Mouse (Mus musculus): Measurements from ENCODE around the gene Cwc22.

Cwc22 gene

DNA sequence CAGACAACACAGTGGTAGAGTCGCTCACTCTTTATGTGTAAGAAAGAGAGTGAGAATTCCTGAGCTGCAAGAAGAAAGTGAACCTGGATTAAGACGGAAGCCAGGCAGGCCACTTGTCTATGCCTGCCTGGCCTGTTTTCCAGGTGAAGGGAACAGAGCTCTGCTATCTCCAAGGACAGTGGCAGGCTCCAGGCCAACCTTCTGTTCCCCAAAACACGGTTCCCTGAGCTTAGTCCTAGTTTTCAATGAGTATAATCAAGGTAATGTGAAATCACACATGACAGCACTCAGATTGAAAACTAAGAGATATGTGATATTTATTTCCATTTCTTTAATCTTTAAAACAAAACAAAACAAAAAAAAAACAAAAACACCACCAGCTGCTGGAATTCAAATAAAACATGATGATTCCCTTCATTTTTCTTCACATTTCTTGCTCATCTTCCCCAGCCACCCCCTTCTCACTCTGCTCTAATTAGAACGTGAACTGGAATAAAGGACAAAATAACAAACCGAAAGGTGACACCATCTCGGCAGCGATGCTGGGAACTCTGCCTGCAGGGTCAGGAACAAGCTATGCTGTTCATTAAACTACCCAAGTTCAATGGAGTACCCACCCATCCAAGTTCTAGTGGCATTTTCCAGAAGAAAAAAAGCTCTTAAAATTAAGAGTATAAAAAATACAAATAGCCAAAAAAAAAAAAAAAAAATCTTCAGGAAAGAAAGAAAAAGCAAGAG, 20.8 kb downstream of the Cwc22 start:
- no peak for DNase-seq (ENCODE audit: low read depth, low spot score)

GRCm38 (mm10) chr2:77924003-77924402, 22.2 kb downstream of the Cwc22 start:
- DNase-seq (ENCODE audit: low read depth, low spot score) = no peak

GRCm38 (mm10) chr2:77923182-77923581, 23.0 kb downstream of the Cwc22 start:
- DNase-seq (ENCODE audit: low read depth, low spot score) = no peak

DNA sequence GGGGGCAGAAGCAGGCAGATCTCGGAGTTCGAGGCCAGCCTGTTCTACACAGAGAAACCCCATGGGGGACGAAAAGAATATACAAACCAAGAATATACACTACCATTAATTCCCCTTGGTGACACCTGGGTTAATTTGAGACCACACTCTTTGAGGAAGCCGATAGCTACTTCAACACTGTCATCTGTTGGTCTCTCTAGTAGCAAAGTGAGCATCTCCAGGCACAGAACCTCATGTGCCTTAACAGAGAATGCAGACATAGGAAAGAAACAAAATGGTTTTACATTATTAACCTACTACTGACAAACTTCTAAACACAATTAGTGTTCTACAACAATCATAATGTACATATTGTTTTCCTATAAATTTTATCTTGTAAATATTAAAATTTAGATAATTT, 24.9 kb downstream of the Cwc22 start:
- DNase-seq (ENCODE audit: low read depth, low spot score) = no peak

DNA sequence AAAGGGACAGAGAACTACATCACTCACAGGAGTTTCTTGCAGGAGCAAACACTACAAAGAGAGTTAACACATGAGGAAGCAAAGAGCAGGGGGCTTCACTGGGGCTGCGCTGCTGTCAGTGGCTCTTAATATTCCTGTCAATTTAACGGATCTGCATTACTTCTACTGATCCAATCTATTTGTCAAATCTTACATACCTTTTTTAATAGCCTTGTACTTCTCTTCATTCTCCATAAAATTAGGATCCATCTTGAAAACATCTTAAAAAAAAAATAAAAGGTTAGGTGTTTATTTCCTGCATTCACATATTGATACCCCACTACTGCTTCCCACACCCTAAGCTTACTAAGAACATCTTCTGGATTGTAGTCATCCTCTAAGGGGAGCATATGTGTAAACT, 25.6 kb downstream of the Cwc22 start:
- DNase-seq (ENCODE audit: low read depth, low spot score) = no peak

DNA sequence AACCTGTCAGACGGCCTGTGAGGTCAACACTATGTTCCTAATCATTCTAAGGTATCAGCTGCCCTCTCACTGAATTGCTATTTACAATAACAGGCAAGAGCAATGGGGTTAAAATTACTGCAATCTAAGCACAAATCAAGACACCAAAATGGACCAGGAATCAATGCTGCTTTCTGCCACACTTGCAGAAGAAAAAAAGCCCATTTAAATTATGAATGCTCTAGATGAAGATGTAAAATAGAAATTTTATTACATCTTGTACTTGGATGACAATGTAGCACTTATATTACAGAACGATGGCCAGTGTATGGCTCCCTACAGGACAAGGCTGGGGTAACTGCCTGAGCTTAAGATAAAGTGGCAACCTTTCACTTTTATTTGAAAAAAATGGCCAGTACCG, 27.7 kb downstream of the Cwc22 start:
- DNase-seq (ENCODE audit: low read depth, low spot score) = no peak

DNA sequence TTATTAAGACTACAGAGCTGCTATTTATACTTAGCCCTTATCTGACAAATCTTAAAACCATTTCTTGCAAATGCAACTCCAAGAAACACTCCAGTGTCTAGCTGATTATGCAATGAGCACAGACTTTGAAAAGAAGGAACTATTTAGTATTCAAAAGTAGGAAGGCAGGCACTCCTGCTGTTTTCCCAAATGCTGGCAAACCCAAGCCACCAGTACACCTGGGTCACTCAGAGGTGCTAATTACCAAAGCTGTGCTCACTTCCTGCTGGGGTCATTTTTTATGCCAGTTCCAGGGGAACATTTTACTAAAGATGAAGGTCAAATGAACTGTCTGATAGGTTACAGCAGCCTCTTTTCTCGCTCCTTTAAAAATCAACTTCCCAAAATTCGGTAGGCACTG, 28.2 kb downstream of the Cwc22 start:
- DNase-seq (ENCODE audit: low read depth, low spot score) = no peak

DNA sequence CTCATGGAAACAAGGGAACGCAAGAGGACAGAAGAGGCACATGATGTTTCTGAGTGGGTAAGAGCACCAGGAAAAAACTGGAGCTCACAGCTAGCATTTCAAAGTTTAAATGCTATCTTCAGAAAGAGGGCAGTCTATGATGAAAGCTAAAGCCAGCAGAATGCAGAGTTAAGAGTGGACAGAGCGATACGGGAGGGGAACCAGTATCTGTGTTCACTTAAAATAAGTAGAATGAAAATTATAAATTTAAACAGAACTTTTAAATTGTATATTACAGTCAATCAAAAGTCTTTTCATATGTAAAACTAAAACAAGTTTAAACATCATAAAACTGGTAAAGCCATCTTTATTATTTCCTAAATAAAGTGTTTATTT, 28.8 kb downstream of the Cwc22 start:
- DNase-seq (ENCODE audit: low read depth, low spot score) = no peak

DNA sequence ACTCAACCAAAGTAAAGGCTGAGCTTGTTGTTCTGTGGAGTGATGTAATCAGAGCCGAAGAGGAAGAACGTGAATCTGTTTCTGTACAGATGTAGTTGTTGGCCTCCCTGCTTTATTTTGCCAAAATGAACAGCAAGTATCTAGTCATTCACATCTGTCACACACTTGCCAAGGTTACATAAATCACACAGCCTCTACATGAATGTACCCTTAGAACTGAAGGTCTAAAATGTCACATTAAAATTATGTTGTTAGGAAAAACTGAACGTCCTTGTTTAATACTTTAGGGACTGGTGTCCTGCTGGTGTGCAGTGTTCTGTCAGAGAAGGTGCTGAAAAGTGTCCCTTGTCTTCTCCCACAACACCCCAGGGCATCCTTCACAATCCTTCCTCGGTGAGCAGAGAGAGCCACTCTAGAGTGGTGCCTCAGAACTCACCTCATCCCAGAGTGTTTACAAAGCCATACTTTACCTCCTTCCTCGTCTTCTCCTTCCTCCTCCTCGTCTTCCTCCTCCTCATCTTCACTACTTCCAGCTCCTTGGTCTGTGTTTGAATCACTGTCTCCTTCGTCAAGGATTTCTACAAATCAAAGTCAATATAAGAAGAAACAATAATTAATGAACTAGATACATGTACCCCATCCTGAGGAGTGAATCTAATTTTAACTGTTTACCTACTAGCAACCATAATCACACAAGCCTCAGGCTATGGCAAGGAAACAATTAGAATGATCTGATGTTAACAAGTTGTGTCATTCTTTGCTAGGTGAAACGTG, 29.4 kb downstream of the Cwc22 start:
- no peak for DNase-seq (ENCODE audit: low read depth, low spot score)

- DNase-seq (ENCODE audit: low read depth, low spot score) = no peak
Measured at GRCm38 (mm10) chr2:77915187-77915586, 31.0 kb downstream of the Cwc22 start.

- no peak for DNase-seq (ENCODE audit: low read depth, low spot score)
Measured at GRCm38 (mm10) chr2:77913628-77914027, 32.5 kb downstream of the Cwc22 start.

DNA sequence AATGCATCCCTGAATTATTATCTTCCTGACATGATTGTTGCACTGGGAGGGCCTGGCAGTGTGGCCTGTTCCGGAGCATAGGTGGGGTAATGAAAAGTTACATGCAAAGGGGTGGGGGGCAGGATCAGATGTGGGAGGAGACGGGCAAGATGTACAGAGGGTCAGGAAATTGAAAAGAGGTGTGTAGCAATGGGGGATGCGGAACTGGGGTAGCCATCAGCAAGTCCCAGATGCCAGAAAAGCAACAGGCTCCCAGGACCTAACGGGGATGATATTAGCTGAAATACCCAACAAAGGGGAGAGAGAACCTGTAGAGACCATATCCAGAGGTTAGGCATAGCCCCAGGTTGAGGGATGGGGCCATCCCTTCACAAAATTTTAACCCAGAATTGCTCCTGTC, 34.0 kb downstream of the Cwc22 start:
- no peak for DNase-seq (ENCODE audit: low read depth, low spot score)

DNA sequence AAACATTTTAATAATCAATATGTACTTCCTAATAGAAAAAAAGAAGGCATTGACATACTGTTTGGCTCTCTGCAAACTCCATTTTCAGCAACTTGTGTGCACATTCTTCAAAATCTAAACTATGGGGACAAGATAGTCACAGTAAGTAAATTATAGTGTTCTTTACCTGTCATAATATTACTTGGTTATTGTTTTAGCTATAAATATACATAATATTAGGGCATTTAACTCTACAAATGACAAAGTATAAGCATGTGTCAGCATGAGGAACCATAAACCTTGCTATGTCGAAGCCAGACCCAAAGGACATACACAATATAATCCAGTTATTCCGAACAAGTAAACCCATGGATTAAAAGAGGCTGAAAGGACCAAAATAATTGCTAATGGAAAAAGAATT, 34.7 kb downstream of the Cwc22 start:
- DNase-seq (ENCODE audit: low read depth, low spot score) = no peak

GRCm38 (mm10) chr2:77910216-77910615, 36.0 kb downstream of the Cwc22 start:
- DNase-seq (ENCODE audit: low read depth, low spot score) = no peak

DNA sequence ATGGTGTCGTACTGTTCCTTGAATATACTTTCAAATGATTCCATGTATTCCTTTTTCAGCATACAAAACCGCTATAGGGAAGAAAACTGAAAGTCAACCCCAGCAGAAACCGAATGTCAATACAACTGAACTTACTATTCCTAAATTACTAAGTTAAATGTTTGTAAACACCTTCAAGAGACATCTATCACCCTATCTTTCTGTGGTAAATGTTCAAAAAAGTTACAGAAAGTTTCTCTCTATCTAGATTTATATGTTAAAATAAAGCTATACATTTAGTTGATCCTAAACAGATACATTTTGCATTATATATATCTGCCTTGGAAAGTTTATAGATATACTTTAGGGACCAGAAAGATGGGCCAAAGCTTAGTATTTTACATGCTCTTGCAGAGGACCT, 39.0 kb downstream of the Cwc22 start:
- DNase-seq (ENCODE audit: low read depth, low spot score) = no peak

DNA sequence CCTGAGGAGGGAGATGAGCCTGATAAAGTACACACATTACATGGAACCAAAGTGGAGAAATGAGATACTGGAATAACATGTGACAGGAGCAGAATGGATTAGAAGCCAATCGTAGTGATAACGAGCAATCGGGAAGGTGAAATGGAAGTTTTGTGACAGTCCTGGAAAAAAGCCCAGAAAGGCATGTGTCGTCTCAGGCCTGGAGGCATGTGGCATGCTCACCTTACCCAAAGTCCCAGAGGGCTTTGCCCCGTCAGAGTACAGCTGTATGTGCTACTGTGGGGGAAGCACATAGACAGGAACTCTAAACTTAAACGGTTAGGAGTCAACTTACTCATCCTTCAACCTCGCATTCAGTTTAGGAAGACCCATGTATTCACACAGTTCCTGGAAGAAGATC, 41.2 kb downstream of the Cwc22 start:
- no peak for DNase-seq (ENCODE audit: low read depth, low spot score)

GRCm38 (mm10) chr2:77904495-77904894, 41.7 kb downstream of the Cwc22 start:
- DNase-seq (ENCODE audit: low read depth, low spot score) = no peak

DNA sequence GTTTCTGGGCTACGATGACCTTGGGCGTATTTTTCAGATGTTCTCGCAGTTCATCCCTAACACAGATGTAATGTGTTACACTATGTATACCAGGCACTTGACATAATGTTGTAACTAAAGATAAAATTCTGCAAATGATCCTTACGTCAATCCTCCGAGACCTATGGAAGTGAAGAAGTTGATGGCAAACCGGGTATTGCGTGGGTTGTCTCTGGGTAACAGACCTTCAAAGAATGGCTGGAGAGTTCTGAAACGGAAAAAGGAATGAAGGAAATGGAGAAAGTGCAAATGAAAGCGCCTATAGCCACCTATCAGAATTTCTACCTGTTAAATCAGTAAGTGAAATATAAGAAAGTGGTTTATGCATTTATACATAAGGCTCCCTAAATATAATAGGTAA, 42.2 kb downstream of the Cwc22 start:
- no peak for DNase-seq (ENCODE audit: low read depth, low spot score)

DNA sequence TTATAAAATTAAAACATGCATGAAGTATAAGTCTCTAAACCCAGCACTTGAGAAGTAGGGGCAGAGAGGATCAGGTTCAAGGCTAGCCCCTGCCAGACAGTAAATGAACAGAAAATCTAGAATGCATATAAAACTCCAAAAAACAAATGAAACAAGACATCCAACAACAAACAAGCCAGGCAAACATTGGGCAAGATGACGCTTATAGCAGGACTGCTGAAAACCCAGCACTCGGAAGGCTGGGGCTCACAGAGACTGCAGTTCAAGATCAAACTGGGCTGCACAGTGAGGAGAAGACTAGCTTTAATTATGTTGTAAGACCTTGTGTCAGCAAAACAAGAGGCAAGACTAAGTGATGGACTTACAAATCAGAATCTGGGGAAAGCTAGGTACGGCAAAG, 43.1 kb downstream of the Cwc22 start:
- no peak for DNase-seq (ENCODE audit: low read depth, low spot score)

DNA sequence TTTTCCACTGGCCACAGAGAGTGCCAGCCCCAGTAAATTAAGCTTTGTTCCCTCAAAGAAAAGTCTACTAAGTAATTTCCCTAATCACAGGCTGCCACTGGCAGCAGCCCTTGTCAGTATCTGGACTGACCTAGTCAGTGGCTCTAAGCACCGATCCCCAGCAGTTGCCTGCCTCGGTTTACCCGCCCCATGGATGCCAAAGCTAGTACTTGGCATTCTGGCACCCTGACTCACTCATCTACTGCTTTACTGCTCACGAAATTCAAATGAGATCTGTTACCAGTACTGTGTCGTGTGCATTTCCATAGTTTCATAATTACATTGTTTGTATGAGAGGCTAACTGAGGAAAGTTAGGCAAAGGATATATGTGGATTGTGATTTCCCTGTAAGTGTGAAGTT, 44.9 kb downstream of the Cwc22 start:
- no peak for DNase-seq (ENCODE audit: low read depth, low spot score)

GRCm38 (mm10) chr2:77900741-77901140, 45.4 kb downstream of the Cwc22 start:
- no peak for DNase-seq (ENCODE audit: low read depth, low spot score)

GRCm38 (mm10) chr2:77900111-77900510, 46.1 kb downstream of the Cwc22 start:
- no peak for DNase-seq (ENCODE audit: low read depth, low spot score)

DNA sequence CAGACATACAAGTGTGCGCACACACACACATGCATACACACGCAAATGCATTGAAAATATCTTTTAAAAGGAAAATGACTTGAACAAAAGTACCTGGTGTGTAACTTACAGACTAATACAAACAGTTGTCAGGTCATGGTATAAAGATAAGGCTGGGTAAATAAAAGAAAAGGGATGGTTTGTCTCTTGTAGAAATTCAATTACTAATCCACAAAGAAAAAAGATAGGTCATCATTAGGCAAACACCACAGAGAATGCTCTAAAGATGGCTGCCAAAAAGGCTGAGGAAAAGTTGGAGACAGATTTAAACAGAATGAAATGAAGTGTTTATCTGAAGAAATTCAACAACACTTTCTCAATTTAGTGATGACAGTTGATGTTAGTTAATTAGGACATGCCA, 47.7 kb downstream of the Cwc22 start:
- DNase-seq (ENCODE audit: low read depth, low spot score) = no peak

All from skeletal muscle tissue, adult 2 months (tissue).